Mouse (Mus musculus): ENCODE data around the gene Ppp3r1.
"Not testable (repeated sequence)": the region's sequence is repeated elsewhere in the genome, so short reads cannot be mapped to it uniquely, and the experiment has no call there.

The Ppp3r1 gene

GRCm38 (mm10) chr11:17199840-17200501, 40.9 kb downstream of the Ppp3r1 start:
- DNase-seq (ENCODE audit: low read depth), result no peak

- DNase-seq (ENCODE audit: low read depth), result no peak
Observed at GRCm38 (mm10) chr11:17200936-17201335, 41.9 kb downstream of the Ppp3r1 start.

GRCm38 (mm10) chr11:17202481-17202880, 43.4 kb downstream of the Ppp3r1 start:
- DNase-seq (ENCODE audit: low read depth), result no peak

GRCm38 (mm10) chr11:17211258-17212140, 52.4 kb downstream of the Ppp3r1 start, which contains the start of gene Pno1:
TSS of gene Pno1 (minus strand) at chr11:17211568.
- peak; percentile 99 for DNase-seq (ENCODE audit: low read depth)

GRCm38 (mm10) chr11:17212141-17212495, 53.1 kb downstream of the Ppp3r1 start:
- no peak for DNase-seq (ENCODE audit: low read depth)

GRCm38 (mm10) chr11:17212903-17213509, 53.9 kb downstream of the Ppp3r1 start:
- peak; percentile 16 for DNase-seq (ENCODE audit: low read depth)

GRCm38 (mm10) chr11:17215475-17215874, 56.4 kb downstream of the Ppp3r1 start:
- no peak for DNase-seq (ENCODE audit: low read depth)

- no peak for DNase-seq (ENCODE audit: low read depth)
Observed at GRCm38 (mm10) chr11:17221126-17221525, 62.1 kb downstream of the Ppp3r1 start.

GRCm38 (mm10) chr11:17232792-17233191, 73.7 kb downstream of the Ppp3r1 start:
- DNase-seq (ENCODE audit: low read depth), result no peak

- no peak for DNase-seq (ENCODE audit: low read depth)
Observed at GRCm38 (mm10) chr11:17236449-17237037, 77.5 kb downstream of the Ppp3r1 start.

GRCm38 (mm10) chr11:17238598-17238997, 79.5 kb downstream of the Ppp3r1 start:
- DNase-seq (ENCODE audit: low read depth), result not testable (repeated sequence)

- DNase-seq (ENCODE audit: low read depth), result no peak
Observed at GRCm38 (mm10) chr11:17248715-17249114, 89.7 kb downstream of the Ppp3r1 start.
